Mouse (Mus musculus) ES-Bruce4 (cell line): ENCODE data around the gene Sdk2.

Experiments
- CTCF ChIP-seq: IDR thresholded peaks from one replicate; pipeline ENCODE4 v1.8.1; 2011; ENCODE audit warnings: low read depth, low read length
- EP300 ChIP-seq: IDR thresholded peaks from 2 replicates; pipeline ENCODE4 v1.6.1; 2011; ENCODE audit warnings: low read depth, low read length; ENCODE audit not compliant: insufficient read depth
- POLR2A ChIP-seq: IDR thresholded peaks from one replicate; pipeline ENCODE4 v1.8.1; 2011; ENCODE audit warnings: low read length; ENCODE audit not compliant: insufficient read depth

- TF ChIP-seq EP300 (no peak), POLR2A (no peak), CTCF (no peak)
These were observed 247.8 kb downstream of the Sdk2 start for GRCm38 (mm10) chr11:113819001-113819400.
